Mouse (Mus musculus) left cerebral cortex, postnatal 4 days (tissue): ENCODE measurements around the gene Uba1. TPM values are rescaled to one million over a fixed set of nuclear protein-coding genes. Genes with fewer than 3 reads are reported as not detected.
"Not testable (repeated sequence)": the region's sequence is repeated elsewhere in the genome, so short reads cannot be mapped to it uniquely, and the experiment has no call there.

ENCODE experiments used
- DNase-seq: peaks from one replicate; pipeline ENCODE4 v3.0.0-alpha.2; 2022
- intact Hi-C: fragments of 180-260 bp; cut with DNase I; formaldehyde crosslinking; loops from one replicate; pipeline ENCODE4 v1.15.1; 2025
- total RNA-seq, 2 experiments: library from RNA; stranded (reverse); gene quantifications; 2 replicates each; pipeline ENCODE4 v1.2.3; 2021

The Uba1 gene
- total RNA-seq, 2 experiments from 2014 or later, result 593 to 599 TPM

GRCm38 (mm10) chrX:20704295-20705082, 46.4 kb downstream of the Uba1 start:
- peak; percentile 82 for DNase-seq
- intact Hi-C loops, result no loop called here

DNA sequence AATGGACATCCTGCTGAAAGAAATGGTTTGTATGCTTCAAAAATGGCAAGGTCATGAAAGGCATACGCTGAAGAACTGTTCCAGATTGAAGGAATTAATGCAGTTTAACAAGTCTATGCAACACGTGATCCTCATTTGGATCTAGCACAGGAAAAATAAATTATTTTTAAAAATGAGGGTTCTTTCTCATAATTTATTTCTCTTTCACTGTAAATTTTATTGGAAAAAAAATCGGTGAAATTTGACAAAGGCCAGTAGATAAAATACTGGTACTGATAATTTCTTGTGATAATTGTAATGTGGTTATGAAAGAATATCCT, 46.9 kb downstream of the Uba1 start:
- DNase-seq, result no peak
- intact Hi-C loops, result no loop called here

- no peak for DNase-seq
- intact Hi-C loops, result no loop called here
These were observed 70.6 kb downstream of the Uba1 start for GRCm38 (mm10) chrX:20728681-20729080.

DNA sequence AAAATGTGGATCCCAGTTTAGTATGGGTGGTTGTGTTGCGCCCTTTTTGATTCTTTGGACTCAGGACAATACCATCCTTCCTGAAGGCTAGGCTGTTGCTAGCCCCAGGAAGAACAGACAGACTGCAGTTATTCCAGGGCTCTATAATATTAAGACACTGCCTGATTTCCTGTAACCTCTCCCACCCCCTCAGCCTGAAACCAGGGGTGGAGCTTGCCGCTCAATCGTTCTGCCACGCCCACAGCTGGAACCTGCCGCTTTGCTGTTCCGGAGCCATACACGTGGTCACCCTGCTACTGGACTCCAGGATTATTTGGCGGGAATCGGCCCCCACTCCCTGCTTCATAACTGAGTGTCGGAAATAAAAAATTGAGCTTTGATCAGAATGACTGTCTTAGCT, 71.9 kb downstream of the Uba1 start:
- DNase-seq, intact Hi-C loops: not testable (repeated sequence)

Other genes starting within 250 kb of the Uba1 start
- gene Jade3, start 232.6 kb upstream of the Uba1 start, total RNA-seq, result 10 to 100 TPM; 12.4 to 12.6 TPM
- gene Rgn, start 108.5 kb upstream of the Uba1 start, total RNA-seq, result under 1 TPM in 1 of 2 experiments, not detected in 1; 0.24 TPM
- 10 to 100 TPM; 37.2 to 39.6 TPM for gene Rbm10, start 40.8 kb upstream of the Uba1 start, total RNA-seq
- 100 to 1,000 TPM; 118 to 134 TPM for gene Ndufb11, start 40.7 kb upstream of the Uba1 start, total RNA-seq
- 100 to 1,000 TPM; 214 to 232 TPM for gene Cdk16, start 29.6 kb downstream of the Uba1 start, total RNA-seq
- 10 to 100 TPM; 68.3 to 68.8 TPM for gene Usp11, start 45.6 kb downstream of the Uba1 start, total RNA-seq
- 100 to 1,000 TPM; 179 to 183 TPM for gene Araf, start 139.5 kb downstream of the Uba1 start, total RNA-seq
- gene Timp1, start 211.8 kb downstream of the Uba1 start, total RNA-seq, result 1 to 10 TPM; 2.2 to 2.4 TPM